Mouse (Mus musculus) midbrain, embryonic 14.5 days (tissue): ENCODE measurements at regions not wholly inside any gene's neighbourhood (a gene's known extent, or its start where the extent isn't known, plus 50 kb on each side); places are given as distances from the start of the nearest gene placed in this dataset.

Experiments
- ATAC-seq: fragments of 200-750 bp; cut with Nextera tagmentation; 2 replicates; pipeline ENCODE4 v1.8.0; 2017; ENCODE audit warnings: moderate number of reproducible peaks, moderate library complexity; ENCODE audit not compliant: low FRiP score, low TSS enrichment
- DNase-seq: peaks from one replicate; pipeline ENCODE4 v3.0.0-alpha.2; 2015
- H3K27ac ChIP-seq: fragments of 300-500 bp; sonication (generic); replicated peaks from 2 replicates; pipeline ENCODE4 v1.5.1; 2014; ENCODE audit warnings: mild to moderate bottlenecking, low read depth, low read length, moderate library complexity
- H3K27me3 ChIP-seq: fragments of 300-500 bp; sonication (generic); 2 replicates; pipeline ENCODE4 v1.6.1; 2014; ENCODE audit warnings: low read length, control low read depth, mixed read lengths; ENCODE audit not compliant: control insufficient read depth, insufficient read depth
- H3K36me3 ChIP-seq: fragments of 300-500 bp; sonication (generic); 2 replicates; pipeline ENCODE4 v1.6.1; 2014; ENCODE audit warnings: low read length, control low read depth; ENCODE audit not compliant: control insufficient read depth, insufficient read depth
- H3K4me1 ChIP-seq: fragments of 300-500 bp; sonication (generic); 2 replicates; pipeline ENCODE4 v1.6.1; 2014; ENCODE audit warnings: mild to moderate bottlenecking, antibody characterized with exemption, low read length, control low read depth; ENCODE audit not compliant: control insufficient read depth, insufficient read depth
- H3K4me2 ChIP-seq: fragments of 300-500 bp; sonication (generic); 2 replicates; pipeline ENCODE4 v1.6.1; 2014; ENCODE audit warnings: mild to moderate bottlenecking, low read length, moderate library complexity
- H3K4me3 ChIP-seq: fragments of 300-500 bp; sonication (generic); replicated peaks from 2 replicates; pipeline ENCODE4 v1.5.1; 2014; ENCODE audit warnings: low read depth, low read length
- H3K9ac ChIP-seq: fragments of 300-500 bp; sonication (generic); replicated peaks from 2 replicates; pipeline ENCODE4 v1.6.1; 2014; ENCODE audit warnings: mild to moderate bottlenecking, low read length, moderate library complexity
- H3K9me3 ChIP-seq: fragments of 300-500 bp; sonication (generic); 2 replicates; pipeline ENCODE4 v1.6.1; 2016; ENCODE audit warnings: low read length, control low read depth, mixed read lengths; ENCODE audit not compliant: control insufficient read depth
- WGBS: fragments of 180-500 bp; shearing (Covaris S2); extraction: QIAGEN DNeasy Blood & Tissue Kit; methylation state at CpG from one replicate; pipeline ENCODE4 v1.1.7; 2014; 5-methylcytosine and 5-hydroxymethylcytosine counted together

DNA sequence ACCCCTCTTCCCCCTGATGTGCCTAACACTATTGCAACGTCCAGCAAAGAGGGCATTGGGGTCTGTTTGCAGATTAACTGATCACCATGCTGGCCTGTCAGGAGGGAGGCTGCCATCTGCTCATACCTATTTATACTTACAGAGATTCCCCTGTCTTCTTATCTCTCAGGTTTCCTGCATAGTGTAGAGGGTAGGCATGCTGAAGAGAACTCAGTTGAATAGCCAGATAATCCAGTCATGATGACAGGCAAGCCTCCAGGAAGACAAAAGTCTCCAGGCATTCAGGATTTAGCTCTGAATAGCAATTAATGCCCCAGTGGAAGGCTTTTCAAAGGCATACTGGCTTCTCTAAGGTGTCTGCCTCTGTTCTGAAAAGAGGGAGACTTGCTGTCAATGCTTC, 505.1 kb downstream of the Tmem132b start:
- H3K9me3 ChIP-seq = peaks cover 5% of the 10 kb centered on the region; the same call in 1 of the 2 replicates
- H3K4me3 ChIP-seq = no peak overlapping the region
- no peaks in the 10 kb centered on the region for H3K4me1 ChIP-seq
- no peak for ATAC-seq
- H3K9ac ChIP-seq = no peak overlapping the region
- H3K4me2 ChIP-seq = no peak overlapping the region
- 0% methylated on average over 1 of the region's 1 CpGs for WGBS
- DNase-seq = peak; percentile 64
- no peaks in the 10 kb centered on the region for H3K27me3 ChIP-seq
- no peaks in the 10 kb centered on the region for H3K36me3 ChIP-seq
- no peak overlapping the region for H3K27ac ChIP-seq

DNA sequence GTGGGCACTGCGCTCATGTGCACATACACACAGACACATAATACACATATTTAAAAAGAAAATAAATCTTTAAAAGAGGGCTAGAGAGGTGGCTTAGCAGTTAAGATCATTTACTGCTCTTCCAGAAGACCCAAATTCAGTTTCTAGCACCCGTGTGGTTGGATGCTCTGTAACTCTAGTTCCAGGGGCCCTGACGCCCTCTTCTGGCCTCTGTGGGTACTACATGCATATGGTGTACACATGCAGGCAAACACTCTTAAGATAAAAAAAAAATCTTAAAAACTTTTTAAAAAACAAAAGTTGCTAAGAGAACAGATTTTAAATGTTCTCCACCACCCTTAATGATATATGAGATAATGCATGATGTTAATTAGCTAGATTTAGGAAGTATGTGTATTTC, 514.2 kb downstream of the Tmem132b start:
- no peaks in the 10 kb centered on the region for H3K27me3 ChIP-seq
- no peak overlapping the region for H3K27ac ChIP-seq
- ATAC-seq = no peak
- no peak overlapping the region for H3K4me3 ChIP-seq
- no peak overlapping the region for H3K4me2 ChIP-seq
- no peaks in the 10 kb centered on the region for H3K9me3 ChIP-seq
- no peak for DNase-seq
- WGBS = 81% methylated on average over 3 of the region's 3 CpGs
- H3K4me1 ChIP-seq = no peaks in the 10 kb centered on the region
- H3K36me3 ChIP-seq = no peaks in the 10 kb centered on the region
- H3K9ac ChIP-seq = no peak overlapping the region

DNA sequence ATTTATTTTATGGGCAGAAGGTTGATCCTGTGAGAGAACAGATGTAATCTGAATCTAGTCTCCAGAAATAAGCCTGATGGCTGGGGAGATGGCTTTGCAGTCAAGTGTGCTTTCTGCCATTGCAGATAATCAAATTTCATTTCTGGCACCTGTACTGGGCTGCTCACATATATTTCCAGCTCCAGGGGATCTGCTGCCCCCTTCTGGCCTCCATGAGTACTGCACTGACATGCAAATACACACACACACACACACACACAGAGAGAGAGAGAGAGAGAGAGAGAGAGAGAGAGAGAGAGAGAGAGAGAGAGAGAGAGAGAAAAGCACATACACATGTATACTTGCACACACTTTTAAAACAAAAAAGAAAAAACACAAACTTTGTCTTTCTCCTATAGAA, 532.1 kb downstream of the Tmem132b start:
- no peak overlapping the region for H3K9ac ChIP-seq
- no peak for DNase-seq
- no peak overlapping the region for H3K4me3 ChIP-seq
- no peaks in the 10 kb centered on the region for H3K4me1 ChIP-seq
- ATAC-seq = no peak
- no peaks in the 10 kb centered on the region for H3K9me3 ChIP-seq
- H3K36me3 ChIP-seq = no peaks in the 10 kb centered on the region
- no peak overlapping the region for H3K4me2 ChIP-seq
- no peaks in the 10 kb centered on the region for H3K27me3 ChIP-seq
- no peak overlapping the region for H3K27ac ChIP-seq

DNA sequence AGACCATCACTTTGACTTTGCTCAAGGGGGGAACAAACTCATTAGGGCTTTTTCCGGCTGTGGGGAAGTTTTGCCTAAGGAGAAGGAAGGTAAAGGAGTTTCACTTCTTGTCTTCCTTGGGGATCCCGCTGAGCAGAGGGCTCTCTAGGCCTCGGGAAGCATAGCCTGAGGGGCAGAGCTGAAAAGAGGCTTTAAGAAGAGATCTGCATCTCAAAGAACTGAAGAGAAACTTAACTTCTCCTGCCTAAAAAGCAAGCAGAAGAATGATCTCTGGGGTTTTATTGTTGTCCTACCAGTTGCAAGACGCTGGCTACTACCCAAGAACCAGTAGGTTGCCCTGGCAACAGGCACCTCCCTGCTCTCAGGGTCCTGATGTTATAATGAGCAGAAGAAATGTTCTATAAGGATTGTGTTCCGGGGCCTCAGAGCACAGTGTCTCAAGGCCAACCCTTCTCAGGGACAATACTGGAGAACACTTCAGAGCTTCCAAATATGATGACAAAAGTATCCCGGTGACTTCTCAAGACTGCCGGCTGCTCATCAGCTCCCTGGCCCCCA, 547.8 kb downstream of the Tmem132b start:
- WGBS = 12% methylated on average over 7 of the region's 7 CpGs
- no peaks in the 10 kb centered on the region for H3K27me3 ChIP-seq
- peaks cover 6% of the 10 kb centered on the region; the same call in 1 of the 2 replicates for H3K4me1 ChIP-seq
- H3K9me3 ChIP-seq = no peaks in the 10 kb centered on the region; the same call in 1 of the 2 replicates
- peak; percentile 63 for DNase-seq
- H3K27ac ChIP-seq = no peak overlapping the region
- H3K36me3 ChIP-seq = no peaks in the 10 kb centered on the region
- H3K4me3 ChIP-seq = no peak overlapping the region
- H3K4me2 ChIP-seq = no peak overlapping the region
- no peak for ATAC-seq
- H3K9ac ChIP-seq = no peak overlapping the region

DNA sequence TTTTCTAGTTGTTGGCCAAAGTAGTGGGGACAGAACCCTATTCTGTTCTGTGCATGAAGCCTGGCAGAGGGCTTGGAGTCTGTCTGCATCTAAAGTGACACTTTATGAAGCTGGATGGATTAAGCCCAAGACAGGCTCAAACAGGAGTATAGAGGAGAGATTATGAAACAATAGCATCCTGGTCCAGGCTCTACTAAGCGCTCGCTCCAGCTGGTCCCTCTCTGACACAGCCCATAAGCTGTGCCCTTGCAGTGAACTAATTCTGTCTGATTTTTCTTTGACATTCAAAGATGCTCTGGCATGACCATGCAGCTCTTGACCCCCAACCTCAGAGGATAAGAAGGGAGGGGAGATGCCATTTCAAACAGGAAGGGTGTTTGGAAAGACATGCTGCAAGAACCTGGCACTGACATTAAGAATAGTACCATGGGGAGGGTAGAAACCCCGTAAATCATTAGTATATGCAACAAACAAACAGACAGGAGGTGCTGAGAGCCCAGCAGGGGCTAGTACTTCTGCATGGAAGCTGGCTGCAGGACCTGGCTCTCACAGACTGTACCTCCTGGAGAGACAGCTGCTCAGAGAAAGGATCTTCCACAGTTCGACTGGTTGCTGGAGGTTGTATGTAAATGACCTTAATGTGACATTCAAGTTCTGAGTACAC, 556.8 kb downstream of the Tmem132b start:
- peaks cover 3% of the 10 kb centered on the region; the same call in 1 of the 2 replicates for H3K4me1 ChIP-seq
- no peaks in the 10 kb centered on the region for H3K27me3 ChIP-seq
- no peak overlapping the region for H3K4me2 ChIP-seq
- no peak for ATAC-seq
- no peak overlapping the region for H3K4me3 ChIP-seq
- DNase-seq = no peak
- no peaks in the 10 kb centered on the region for H3K36me3 ChIP-seq
- no peak overlapping the region for H3K9ac ChIP-seq
- WGBS = 23% methylated on average over 4 of the region's 4 CpGs
- H3K9me3 ChIP-seq = no peaks in the 10 kb centered on the region
- H3K27ac ChIP-seq = no peak overlapping the region

DNA sequence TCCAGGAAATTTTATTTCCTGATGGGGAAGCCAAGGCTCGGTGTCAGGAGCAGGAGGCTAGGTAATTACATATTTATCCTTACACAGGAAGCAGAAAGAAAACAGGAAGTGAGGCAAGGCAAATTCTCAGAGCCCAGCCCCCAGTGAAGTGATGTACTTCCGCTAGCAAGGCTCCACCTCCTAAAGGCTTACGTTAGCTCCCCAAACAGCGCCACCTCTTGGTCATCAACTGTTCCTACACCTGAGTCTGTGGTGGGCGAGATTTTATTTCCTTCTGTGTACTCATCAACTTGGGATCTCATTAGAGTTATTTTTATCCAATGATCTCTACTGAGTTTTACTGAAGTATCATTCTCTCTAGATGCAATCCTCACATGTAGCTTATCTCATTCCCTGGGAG, 561.6 kb downstream of the Tmem132b start:
- 86% methylated on average over 5 of the region's 5 CpGs for WGBS
- DNase-seq (no peak), ATAC-seq (no peak)
- Histone ChIP-seq H3K4me3 (no peak overlapping the region), H3K9ac (no peak overlapping the region), H3K9me3 (no peaks in the 10 kb centered on the region), H3K27me3 (no peaks in the 10 kb centered on the region), H3K27ac (no peak overlapping the region), H3K4me2 (no peak overlapping the region), H3K36me3 (no peaks in the 10 kb centered on the region), H3K4me1 (peaks cover 3% of the 10 kb centered on the region; the same call in 1 of the 2 replicates)

DNA sequence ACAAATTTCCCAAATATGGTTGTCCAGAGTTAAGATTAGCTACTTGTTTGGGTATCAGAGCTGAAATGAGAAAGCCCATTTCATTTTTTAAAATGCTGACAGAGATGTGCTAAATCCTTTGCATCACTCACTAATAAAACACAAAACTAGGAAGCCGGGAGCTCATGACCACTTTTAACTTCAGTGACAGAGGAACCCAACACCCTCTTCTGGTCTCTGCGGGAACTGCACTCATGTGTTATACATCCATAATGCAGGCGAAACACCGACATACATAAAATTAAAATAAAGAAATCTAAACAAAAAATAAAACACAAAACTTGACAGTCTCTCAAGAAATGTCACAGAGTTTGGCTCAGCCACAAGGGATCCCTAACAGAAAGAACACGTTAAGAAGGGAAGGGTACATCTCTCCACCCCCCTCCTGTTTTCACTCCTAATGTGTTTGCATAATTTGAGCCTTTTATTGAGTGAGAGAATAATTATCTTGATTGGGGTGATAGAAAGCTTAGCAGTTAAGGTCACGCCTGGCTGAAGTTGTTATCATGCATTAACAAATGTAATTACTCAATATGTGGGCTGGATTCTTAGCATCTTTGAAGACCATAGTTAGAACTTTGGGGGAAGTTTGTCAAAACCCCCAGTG, 565.2 kb downstream of the Tmem132b start:
- Histone ChIP-seq H3K27me3 (no peaks in the 10 kb centered on the region), H3K36me3 (no peaks in the 10 kb centered on the region), H3K9me3 (no peaks in the 10 kb centered on the region), H3K4me3 (no peak overlapping the region), H3K9ac (no peak overlapping the region), H3K4me2 (no peak overlapping the region), H3K27ac (no peak overlapping the region), H3K4me1 (no peaks in the 10 kb centered on the region)
- 81% methylated on average over 6 of the region's 6 CpGs for WGBS
- ATAC-seq (no peak), DNase-seq (peak; percentile 49)

DNA sequence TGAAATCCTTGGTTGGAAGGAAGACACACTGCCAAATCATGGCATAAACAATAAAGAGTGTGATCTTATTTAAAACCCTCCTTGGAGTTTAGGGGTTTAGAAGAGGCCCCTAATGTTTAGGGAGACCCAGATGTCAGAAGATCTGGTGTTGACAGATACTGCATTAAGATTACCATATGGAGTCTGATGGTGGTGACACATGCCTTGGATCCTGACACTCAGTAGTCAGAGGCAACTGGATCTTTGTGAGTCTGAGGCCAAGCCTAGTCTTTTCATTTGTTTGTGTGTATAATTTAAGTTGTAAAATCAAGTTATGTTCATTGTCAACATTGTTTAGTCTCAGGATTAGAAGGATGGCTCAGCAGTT, 565.7 kb downstream of the Tmem132b start:
- Histone ChIP-seq H3K4me1 (no peaks in the 10 kb centered on the region), H3K27me3 (no peaks in the 10 kb centered on the region), H3K4me2 (no peak overlapping the region), H3K9me3 (no peaks in the 10 kb centered on the region), H3K27ac (no peak overlapping the region), H3K4me3 (no peak overlapping the region), H3K36me3 (no peaks in the 10 kb centered on the region), H3K9ac (no peak overlapping the region)
- DNase-seq = no peak
- no peak for ATAC-seq

DNA sequence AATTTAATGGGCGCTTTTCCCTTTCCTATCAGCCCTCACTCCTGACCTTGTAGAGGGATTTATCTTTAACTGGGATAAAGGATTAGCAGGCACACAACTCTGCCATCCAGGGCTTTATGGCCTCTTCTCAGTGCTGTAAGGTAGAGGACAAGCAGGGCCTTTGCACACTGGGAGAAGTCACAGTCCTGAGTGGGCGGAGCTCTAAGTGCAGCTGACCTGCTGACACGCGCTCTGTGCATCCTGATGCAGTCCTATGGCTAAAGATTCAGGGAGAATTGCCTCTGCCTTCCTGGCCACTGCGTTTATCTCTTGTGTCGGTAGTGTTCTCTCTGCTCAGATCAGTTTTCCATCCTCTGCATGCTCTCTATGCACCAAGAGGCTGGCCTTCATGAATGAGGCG, 566.9 kb downstream of the Tmem132b start:
- Histone ChIP-seq H3K4me2 (no peak overlapping the region), H3K9me3 (no peaks in the 10 kb centered on the region), H3K4me1 (no peaks in the 10 kb centered on the region), H3K4me3 (no peak overlapping the region), H3K9ac (no peak overlapping the region), H3K27ac (no peak overlapping the region), H3K27me3 (no peaks in the 10 kb centered on the region), H3K36me3 (no peaks in the 10 kb centered on the region)
- DNase-seq (no peak), ATAC-seq (no peak)
- 88% methylated on average over 7 of the region's 7 CpGs for WGBS
